Mouse (Mus musculus) adrenal gland, postnatal 4 days (tissue): ENCODE results near the gene Bag5. TPM values are rescaled to one million over a fixed set of nuclear protein-coding genes. Genes with fewer than 3 reads are reported as not detected.

ENCODE experiments used
- DNase-seq, 2 experiments: peaks; one replicate each; pipeline ENCODE4 v3.0.0; 2021 to 2022; ENCODE audit warnings: low spot score in 2 of 2, mixed read lengths in 2 of 2
- total RNA-seq, 2 experiments: library from RNA; stranded (reverse); gene quantifications; 2 replicates each; pipeline ENCODE4 v1.2.3; 2021

Bag5 gene
- total RNA-seq, 2 experiments from 2014 or later, result 35.8 to 37.0 TPM

DNA sequence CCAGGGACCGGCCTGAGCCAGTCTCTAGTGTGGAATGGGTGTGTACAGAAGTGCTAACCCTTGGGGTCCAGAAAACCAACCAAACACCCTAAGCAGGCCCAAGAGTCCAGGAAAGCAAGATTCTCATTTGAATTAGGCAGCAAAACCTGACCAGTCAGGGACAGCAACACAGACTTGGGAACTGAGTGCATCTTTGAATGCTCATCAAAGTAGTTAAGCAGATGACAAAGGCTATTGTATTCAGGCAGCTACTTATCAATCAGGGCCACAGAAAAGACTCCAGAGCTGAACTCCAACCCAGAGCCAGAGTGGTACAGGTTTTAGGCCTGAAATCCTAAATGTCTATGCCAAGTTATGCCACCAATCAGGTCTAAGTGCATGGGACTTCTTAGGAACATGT lies 52.4 kb downstream of the Bag5 start:
- no peak for DNase-seq

Other genes starting within 250 kb of the Bag5 start
- 10 to 100 TPM in 1 of 2 experiments, 1 to 10 TPM in 1; 1.4 to 11.3 TPM for gene Gm266, start 227.4 kb downstream of the Bag5 start, total RNA-seq
- 100 to 1,000 TPM; 395 to 408 TPM for gene Eif5, start 175.2 kb downstream of the Bag5 start, total RNA-seq
- gene Mark3, start 138.7 kb downstream of the Bag5 start, total RNA-seq, result 100 to 1,000 TPM; 104 to 111 TPM
- gene Ckb, start 40.9 kb downstream of the Bag5 start, total RNA-seq, result 10 to 100 TPM; 39.6 to 40.9 TPM
- 10 to 100 TPM; 11.7 to 13.8 TPM for gene Trmt61a, start 35.2 kb downstream of the Bag5 start, total RNA-seq
- 10 to 100 TPM; 65.4 to 70.1 TPM for gene Apopt1, start within 50 bp of the Bag5 start, total RNA-seq
- 100 to 1,000 TPM; 128 to 142 TPM for gene Klc1, start 45.6 kb upstream of the Bag5 start, total RNA-seq
- gene Xrcc3, start 100.6 kb upstream of the Bag5 start, total RNA-seq, result 10 to 100 TPM; 19.2 to 22.5 TPM
- 10 to 100 TPM; 68.3 to 74.4 TPM for gene Zfyve21, start 100.9 kb upstream of the Bag5 start, total RNA-seq
- gene Ppp1r13b, start 194.9 kb upstream of the Bag5 start, total RNA-seq, result 10 to 100 TPM; 26.7 to 30.5 TPM